Mouse (Mus musculus): ENCODE measurements around the gene Pi4ka. TPM values are rescaled to one million over a fixed set of nuclear protein-coding genes. Genes with fewer than 3 reads are reported as not detected.

Gene Pi4ka
- polyA plus RNA-seq, 1 experiment from 2014 or later, result 77.8 TPM

GRCm38 (mm10) chr16:17383594-17384326 lies 22.4 kb downstream of the Pi4ka start:
- ATAC-seq (replicated peaks), result no peak
- Histone ChIP-seq H3K9ac (no peak overlapping the region), H3K4me1 (no peaks in the 10 kb centered on the region), H3K27ac (no peak overlapping the region), H3K36me3 (replicated peaks) (peaks cover 32% of the 10 kb centered on the region), H3K27me3 (replicated peaks) (no peaks in the 10 kb centered on the region), H3K4me2 (no peak overlapping the region), H3K9me3 (no peaks in the 10 kb centered on the region), H3K4me3 (no peak overlapping the region)
- WGBS, result 95% methylated on average over 2 of the region's 2 CpGs

GRCm38 (mm10) chr16:17382306-17382705 lies 23.8 kb downstream of the Pi4ka start:
- no peaks in the 10 kb centered on the region for H3K27me3 ChIP-seq (replicated peaks)
- WGBS, result 92% methylated on average over 4 of the region's 4 CpGs
- H3K4me1 ChIP-seq, result no peaks in the 10 kb centered on the region
- peaks cover 40% of the 10 kb centered on the region for H3K36me3 ChIP-seq (replicated peaks)
- no peak for ATAC-seq (replicated peaks)
- H3K4me2 ChIP-seq, result no peak overlapping the region
- no peaks in the 10 kb centered on the region for H3K9me3 ChIP-seq
- no peak overlapping the region for H3K9ac ChIP-seq
- H3K27ac ChIP-seq, result no peak overlapping the region
- H3K4me3 ChIP-seq, result no peak overlapping the region

- Histone ChIP-seq H3K4me1 (no peaks in the 10 kb centered on the region), H3K9me3 (no peaks in the 10 kb centered on the region), H3K4me3 (no peak overlapping the region), H3K4me2 (no peak overlapping the region), H3K27me3 (replicated peaks) (no peaks in the 10 kb centered on the region), H3K9ac (no peak overlapping the region), H3K36me3 (replicated peaks) (peaks cover 43% of the 10 kb centered on the region), H3K27ac (no peak overlapping the region)
- no peak for ATAC-seq (replicated peaks)
- 96% methylated on average over 4 of the region's 4 CpGs for WGBS
These were observed 47.3 kb downstream of the Pi4ka start for GRCm38 (mm10) chr16:17358787-17359186.

GRCm38 (mm10) chr16:17356031-17356430 lies 50.1 kb downstream of the Pi4ka start:
- Histone ChIP-seq H3K4me2 (no peak overlapping the region), H3K4me3 (no peak overlapping the region), H3K9me3 (no peaks in the 10 kb centered on the region), H3K27ac (no peak overlapping the region), H3K4me1 (no peaks in the 10 kb centered on the region), H3K27me3 (replicated peaks) (no peaks in the 10 kb centered on the region), H3K36me3 (replicated peaks) (peaks cover 50% of the 10 kb centered on the region), H3K9ac (no peak overlapping the region)
- 94% methylated on average over 6 of the region's 6 CpGs for WGBS
- no peak for ATAC-seq (replicated peaks)

- WGBS, result 83% methylated on average over 1 of the region's 1 CpGs
- Histone ChIP-seq H3K4me3 (no peak overlapping the region), H3K36me3 (replicated peaks) (peaks cover 45% of the 10 kb centered on the region), H3K4me2 (no peak overlapping the region), H3K9me3 (no peaks in the 10 kb centered on the region), H3K4me1 (no peaks in the 10 kb centered on the region), H3K27ac (no peak overlapping the region), H3K9ac (no peak overlapping the region), H3K27me3 (replicated peaks) (no peaks in the 10 kb centered on the region)
- no peak for ATAC-seq (replicated peaks)
These were observed 59.3 kb downstream of the Pi4ka start for GRCm38 (mm10) chr16:17346766-17347165.

- WGBS, result 90% methylated on average over 2 of the region's 2 CpGs
- Histone ChIP-seq H3K36me3 (replicated peaks) (peaks cover 37% of the 10 kb centered on the region), H3K9me3 (no peaks in the 10 kb centered on the region), H3K27ac (no peak overlapping the region), H3K9ac (no peak overlapping the region), H3K4me2 (no peak overlapping the region), H3K27me3 (replicated peaks) (no peaks in the 10 kb centered on the region), H3K4me3 (no peak overlapping the region), H3K4me1 (no peaks in the 10 kb centered on the region)
- ATAC-seq (replicated peaks), result no peak
These were observed 60.3 kb downstream of the Pi4ka start for GRCm38 (mm10) chr16:17345813-17346155.

GRCm38 (mm10) chr16:17345141-17345812 lies 60.8 kb downstream of the Pi4ka start:
- Histone ChIP-seq H3K4me1 (no peaks in the 10 kb centered on the region), H3K9ac (no peak overlapping the region), H3K4me3 (no peak overlapping the region), H3K4me2 (no peak overlapping the region), H3K27me3 (replicated peaks) (no peaks in the 10 kb centered on the region), H3K27ac (no peak overlapping the region), H3K36me3 (replicated peaks) (peaks cover 33% of the 10 kb centered on the region), H3K9me3 (no peaks in the 10 kb centered on the region)
- 93% methylated on average over 8 of the region's 8 CpGs for WGBS
- no peak for ATAC-seq (replicated peaks)

GRCm38 (mm10) chr16:17341847-17342246 lies 64.3 kb downstream of the Pi4ka start:
- Histone ChIP-seq H3K9ac (no peak overlapping the region), H3K27ac (no peak overlapping the region), H3K9me3 (no peaks in the 10 kb centered on the region), H3K4me2 (no peak overlapping the region), H3K36me3 (replicated peaks) (peaks cover 16% of the 10 kb centered on the region; the same call in 1 of the 2 replicates), H3K4me1 (no peaks in the 10 kb centered on the region), H3K27me3 (replicated peaks) (no peaks in the 10 kb centered on the region), H3K4me3 (no peak overlapping the region)
- ATAC-seq (replicated peaks), result no peak
- WGBS, result 98% methylated on average over 4 of the region's 4 CpGs

- H3K9me3 ChIP-seq, result no peaks in the 10 kb centered on the region
- no peaks in the 10 kb centered on the region for H3K27me3 ChIP-seq (replicated peaks)
- H3K4me3 ChIP-seq, result no peak overlapping the region
- 86% methylated on average over 2 of the region's 2 CpGs for WGBS
- H3K9ac ChIP-seq, result no peak overlapping the region
- ATAC-seq (replicated peaks), result no peak
- H3K4me2 ChIP-seq, result no peak overlapping the region
- H3K27ac ChIP-seq, result no peak overlapping the region
- no peaks in the 10 kb centered on the region for H3K4me1 ChIP-seq
- peaks cover 20% of the 10 kb centered on the region; the same call in 1 of the 2 replicates for H3K36me3 ChIP-seq (replicated peaks)
These were observed 65.4 kb downstream of the Pi4ka start for GRCm38 (mm10) chr16:17340705-17341104.

GRCm38 (mm10) chr16:17339701-17340100 lies 66.4 kb downstream of the Pi4ka start:
- no peaks in the 10 kb centered on the region for H3K27me3 ChIP-seq (replicated peaks)
- no peak for ATAC-seq (replicated peaks)
- H3K36me3 ChIP-seq (replicated peaks), result peaks cover 20% of the 10 kb centered on the region; the same call in 1 of the 2 replicates
- H3K4me1 ChIP-seq, result no peaks in the 10 kb centered on the region
- H3K9me3 ChIP-seq, result no peaks in the 10 kb centered on the region
- no peak overlapping the region for H3K4me2 ChIP-seq
- no peak overlapping the region for H3K27ac ChIP-seq
- no peak overlapping the region for H3K9ac ChIP-seq
- no peak overlapping the region for H3K4me3 ChIP-seq
- WGBS, result 85% methylated on average over 7 of the region's 7 CpGs

- H3K27ac ChIP-seq, result no peak overlapping the region
- H3K4me2 ChIP-seq, result no peak overlapping the region
- H3K9me3 ChIP-seq, result no peaks in the 10 kb centered on the region
- H3K4me3 ChIP-seq, result no peak overlapping the region
- ATAC-seq (replicated peaks), result no peak
- H3K36me3 ChIP-seq (replicated peaks), result peaks cover 16% of the 10 kb centered on the region; the same call in 1 of the 2 replicates
- no peaks in the 10 kb centered on the region for H3K27me3 ChIP-seq (replicated peaks)
- H3K9ac ChIP-seq, result no peak overlapping the region
- 81% methylated on average over 1 of the region's 1 CpGs for WGBS
- no peaks in the 10 kb centered on the region for H3K4me1 ChIP-seq
These were observed 70.0 kb downstream of the Pi4ka start for GRCm38 (mm10) chr16:17336089-17336488.

- Histone ChIP-seq H3K36me3 (replicated peaks) (peaks cover 19% of the 10 kb centered on the region; the same call in 1 of the 2 replicates), H3K9ac (no peak overlapping the region)
- no peak for ATAC-seq (replicated peaks)
These were observed 71.5 kb downstream of the Pi4ka start for GRCm38 (mm10) chr16:17334574-17334973.

GRCm38 (mm10) chr16:17331855-17332254 lies 74.3 kb downstream of the Pi4ka start:
- Histone ChIP-seq H3K9ac (no peak overlapping the region), H3K4me3 (no peak overlapping the region), H3K9me3 (no peaks in the 10 kb centered on the region), H3K27me3 (replicated peaks) (no peaks in the 10 kb centered on the region), H3K27ac (no peak overlapping the region), H3K4me2 (no peak overlapping the region), H3K36me3 (replicated peaks) (peaks cover 15% of the 10 kb centered on the region; the same call in 1 of the 2 replicates), H3K4me1 (no peaks in the 10 kb centered on the region)
- WGBS, result 93% methylated on average over 5 of the region's 5 CpGs
- no peak for ATAC-seq (replicated peaks)

More at GRCm38 (mm10) chr16:17334574-17334973, 71.5 kb downstream of the Pi4ka start:
- H3K27me3 ChIP-seq (replicated peaks), result no peaks in the 10 kb centered on the region
- H3K4me2 ChIP-seq, result no peak overlapping the region
- no peak overlapping the region for H3K4me3 ChIP-seq
- H3K4me1 ChIP-seq, result no peaks in the 10 kb centered on the region
- no peak overlapping the region for H3K27ac ChIP-seq
- H3K9me3 ChIP-seq, result no peaks in the 10 kb centered on the region

Measured in midbrain, embryonic 15.5 days (tissue).